Mouse (Mus musculus) intestine, embryonic 15.5 days (tissue): ENCODE measurements around the gene Coasy. TPM values are rescaled to one million over a fixed set of nuclear protein-coding genes. Genes with fewer than 3 reads are reported as not detected.

Experiments used
- ATAC-seq: fragments of 200-750 bp; cut with Nextera tagmentation; 2 replicates; pipeline ENCODE4 v1.8.0; 2017; ENCODE audit warnings: moderate TSS enrichment, moderate library complexity
- H3K27ac ChIP-seq: fragments of 300-500 bp; sonication (generic); 2 replicates; pipeline ENCODE4 v1.5.1; 2015; ENCODE audit warnings: mild to moderate bottlenecking, inconsistent platforms
- H3K27me3 ChIP-seq: fragments of 300-500 bp; sonication (generic); replicated peaks from 2 replicates; pipeline ENCODE4 v1.6.1; 2015; ENCODE audit warnings: inconsistent platforms
- H3K36me3 ChIP-seq: fragments of 300-500 bp; sonication (generic); 2 replicates; pipeline ENCODE4 v1.6.1; 2015; ENCODE audit warnings: inconsistent platforms
- H3K4me1 ChIP-seq: fragments of 300-500 bp; sonication (generic); replicated peaks from 2 replicates; pipeline ENCODE4 v1.6.1; 2015; ENCODE audit warnings: inconsistent platforms
- H3K4me2 ChIP-seq: fragments of 300-500 bp; sonication (generic); replicated peaks from 2 replicates; pipeline ENCODE4 v1.6.1; 2015; ENCODE audit warnings: mild to moderate bottlenecking, inconsistent platforms
- H3K4me3 ChIP-seq: fragments of 300-500 bp; sonication (generic); replicated peaks from 2 replicates; pipeline ENCODE4 v1.5.1; 2015; ENCODE audit warnings: inconsistent platforms
- H3K9ac ChIP-seq: fragments of 300-500 bp; sonication (generic); 2 replicates; pipeline ENCODE4 v1.6.1; 2015; ENCODE audit warnings: inconsistent platforms
- H3K9me3 ChIP-seq: fragments of 300-500 bp; sonication (generic); 2 replicates; pipeline ENCODE4 v1.6.1; 2016; ENCODE audit warnings: inconsistent platforms
- WGBS: fragments of 180-500 bp; shearing (Covaris S2); methylation state at CpG from one replicate; pipeline ENCODE4 v1.1.7; 2015; 5-methylcytosine and 5-hydroxymethylcytosine counted together
- polyA plus RNA-seq: library from polyadenylated mRNA; unstranded; fragments of >200 nt; fragmentation: Nextera tagmentation; extraction: Ambion mirVana; gene quantifications from 2 replicates; pipeline ENCODE4 v1.2.1, GENCODE M21; 2015

Gene Coasy
- polyA plus RNA-seq, 1 experiment from 2014 or later, result 41.8 TPM

DNA sequence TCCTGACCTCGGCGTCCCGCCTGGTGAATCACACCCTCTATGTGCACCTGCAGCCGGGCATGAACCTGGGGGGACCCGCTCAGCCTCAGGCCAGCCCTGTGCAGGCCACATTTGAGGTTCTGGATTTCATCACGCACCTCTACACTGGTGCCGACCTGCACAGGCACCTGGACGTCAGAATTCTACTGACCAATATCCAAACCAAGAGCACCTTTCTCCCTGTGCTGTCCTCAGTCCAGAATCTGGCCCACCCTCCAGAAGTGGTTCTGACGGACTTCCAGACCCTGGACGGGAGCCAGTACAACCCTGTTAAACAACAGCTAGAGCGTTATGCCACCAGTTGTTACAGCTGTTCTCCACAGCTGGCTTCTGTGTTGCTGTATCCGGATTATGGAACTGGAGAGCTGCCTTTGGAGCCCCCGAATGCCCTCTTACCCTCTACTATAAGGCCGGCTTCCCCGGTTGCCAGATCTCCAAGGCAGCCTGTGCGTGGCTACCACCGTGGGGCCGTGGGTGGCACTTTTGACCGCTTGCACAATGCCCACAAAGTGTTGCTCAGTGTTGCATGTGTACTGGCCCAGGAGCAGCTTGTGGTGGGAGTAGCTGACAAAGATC is 825 bp downstream of the Coasy start:
- 31% methylated on average over 19 of the region's 19 CpGs for WGBS
- Histone ChIP-seq H3K4me2 (peak overlapping the region; percentile 97), H3K4me1 (peaks cover 38% of the 10 kb centered on the region)

DNA sequence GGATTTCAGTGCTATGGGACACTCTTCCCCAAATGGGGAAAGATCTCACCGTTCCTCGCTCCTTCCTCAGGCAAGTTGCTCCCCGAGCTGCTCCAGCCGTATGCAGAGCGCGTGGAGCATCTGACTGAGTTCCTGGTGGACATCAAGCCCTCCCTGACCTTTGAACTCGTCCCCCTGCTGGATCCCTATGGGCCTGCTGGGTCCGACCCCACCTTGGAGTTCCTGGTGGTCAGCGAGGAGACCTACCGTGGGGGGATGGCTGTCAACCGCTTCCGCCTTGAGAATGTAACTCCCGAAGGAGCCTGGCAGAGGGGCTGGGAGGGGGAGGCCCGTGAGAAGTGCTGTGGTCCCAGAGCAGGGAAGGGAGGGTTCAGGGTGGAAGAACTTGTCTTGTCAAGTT is 1.9 kb downstream of the Coasy start:
- Histone ChIP-seq H3K4me3 (no peak overlapping the region), H3K4me2 (no peak overlapping the region), H3K9ac (no peak overlapping the region), H3K36me3 (peaks cover 2% of the 10 kb centered on the region; the same call in 1 of the 2 replicates), H3K9me3 (no peaks in the 10 kb centered on the region), H3K27me3 (peaks cover 17% of the 10 kb centered on the region), H3K4me1 (peaks cover 38% of the 10 kb centered on the region), H3K27ac (no peak overlapping the region)
- ATAC-seq, result no peak
- WGBS, result 83% methylated on average over 14 of the region's 14 CpGs

More for the DNA sequence above, 825 bp downstream of the Coasy start:
- Histone ChIP-seq H3K36me3 (no peaks in the 10 kb centered on the region), H3K27ac (peak overlapping the region; percentile 93), H3K27me3 (peaks cover 27% of the 10 kb centered on the region), H3K9me3 (no peaks in the 10 kb centered on the region), H3K4me3 (peak overlapping the region; percentile 83), H3K9ac (peak overlapping the region; percentile 89)
- no peak for ATAC-seq

DNA sequence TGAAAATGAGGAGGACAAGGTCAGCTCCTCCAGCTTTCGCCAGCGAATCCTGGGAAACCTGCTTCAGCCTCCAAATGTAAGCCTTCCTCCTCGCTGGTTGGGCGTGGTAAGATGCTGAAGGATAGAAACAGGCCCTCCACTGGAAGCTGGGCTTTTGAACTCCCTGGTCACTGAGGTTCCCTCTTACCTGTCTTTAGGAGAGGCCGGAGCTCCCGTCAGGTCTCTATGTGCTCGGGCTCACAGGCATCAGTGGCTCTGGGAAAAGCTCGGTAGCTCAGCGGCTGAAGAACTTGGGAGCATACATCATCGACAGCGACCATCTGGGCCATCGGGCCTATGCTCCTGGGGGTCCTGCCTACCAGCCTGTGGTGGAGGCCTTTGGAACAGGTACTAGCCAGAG is 2.4 kb downstream of the Coasy start:
- no peak for ATAC-seq
- Histone ChIP-seq H3K4me3 (no peak overlapping the region), H3K4me2 (no peak overlapping the region), H3K9ac (no peak overlapping the region), H3K9me3 (no peaks in the 10 kb centered on the region), H3K4me1 (peaks cover 38% of the 10 kb centered on the region), H3K27me3 (peaks cover 11% of the 10 kb centered on the region), H3K27ac (no peak overlapping the region), H3K36me3 (peaks cover 7% of the 10 kb centered on the region)
- WGBS, result 92% methylated on average over 12 of the region's 12 CpGs

DNA sequence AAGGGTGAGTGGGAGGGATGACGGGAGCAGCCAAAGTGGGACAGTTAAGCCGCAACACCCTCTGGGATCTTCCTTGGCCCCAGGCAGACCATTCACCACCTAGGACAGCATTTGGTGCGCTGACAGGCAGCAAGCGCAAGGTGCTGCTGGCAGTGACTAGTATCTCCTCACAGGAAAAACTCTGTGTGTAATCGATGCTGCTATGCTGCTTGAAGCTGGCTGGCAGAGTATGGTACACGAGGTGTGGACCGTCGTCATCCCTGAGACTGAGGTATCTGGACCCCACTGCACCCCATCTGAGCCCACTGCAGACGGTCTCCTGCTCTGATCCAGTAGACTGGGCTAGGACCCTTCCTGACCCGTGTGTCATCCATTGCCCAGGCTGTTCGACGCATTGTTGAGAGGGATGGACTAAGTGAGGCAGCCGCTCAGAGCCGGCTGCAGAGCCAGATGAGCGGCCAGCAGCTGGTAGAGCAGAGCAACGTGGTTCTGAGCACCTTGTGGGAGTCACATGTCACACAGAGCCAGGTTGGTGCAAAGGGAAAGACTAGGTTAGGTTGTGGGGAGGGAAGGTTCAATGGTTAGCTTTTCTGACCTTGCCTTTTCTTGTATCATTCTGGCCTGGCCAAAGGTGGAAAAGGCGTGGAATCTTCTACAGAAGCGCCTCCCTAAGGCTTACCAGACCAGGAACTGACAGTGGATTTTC is 3.4 kb downstream of the Coasy start:
- peaks cover 38% of the 10 kb centered on the region for H3K4me1 ChIP-seq
- H3K4me2 ChIP-seq, result no peak overlapping the region; the same call in 1 of the 2 replicates
- H3K9me3 ChIP-seq, result no peaks in the 10 kb centered on the region
- 92% methylated on average over 18 of the region's 18 CpGs for WGBS
- no peak overlapping the region; the same call in 1 of the 2 replicates for H3K27ac ChIP-seq
- peaks cover 16% of the 10 kb centered on the region for H3K36me3 ChIP-seq
- ATAC-seq, result no peak
- peak overlapping the region; percentile 70; the same call in 1 of the 2 replicates for H3K9ac ChIP-seq
- no peak overlapping the region for H3K4me3 ChIP-seq
- peaks cover 1% of the 10 kb centered on the region for H3K27me3 ChIP-seq

DNA sequence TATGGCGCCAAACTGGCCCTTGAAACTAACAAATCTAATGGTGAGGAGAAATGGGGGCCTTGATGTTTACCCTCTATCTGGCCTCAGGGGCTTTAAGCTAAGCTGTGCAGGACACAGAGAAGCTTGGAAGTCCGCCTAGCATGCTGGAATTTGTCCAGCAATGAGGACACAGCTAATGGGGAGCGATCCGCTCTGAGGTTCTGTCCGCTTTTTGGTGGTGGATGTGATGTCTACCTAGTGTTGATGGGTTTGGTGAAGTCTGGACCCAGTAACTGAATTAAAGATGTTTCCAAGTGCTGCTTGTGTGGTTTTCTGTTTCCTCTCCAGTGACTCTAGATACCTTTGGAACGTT is 3.9 kb downstream of the Coasy start:
- Histone ChIP-seq H3K4me3 (peak overlapping the region; percentile 65; the same call in 1 of the 2 replicates), H3K9me3 (no peaks in the 10 kb centered on the region), H3K27ac (peak overlapping the region; percentile 89), H3K9ac (peak overlapping the region; percentile 70), H3K4me1 (peaks cover 38% of the 10 kb centered on the region), H3K27me3 (no peaks in the 10 kb centered on the region), H3K36me3 (peaks cover 21% of the 10 kb centered on the region), H3K4me2 (peak overlapping the region; percentile 82)
- 79% methylated on average over 6 of the region's 6 CpGs for WGBS
- no peak for ATAC-seq

DNA sequence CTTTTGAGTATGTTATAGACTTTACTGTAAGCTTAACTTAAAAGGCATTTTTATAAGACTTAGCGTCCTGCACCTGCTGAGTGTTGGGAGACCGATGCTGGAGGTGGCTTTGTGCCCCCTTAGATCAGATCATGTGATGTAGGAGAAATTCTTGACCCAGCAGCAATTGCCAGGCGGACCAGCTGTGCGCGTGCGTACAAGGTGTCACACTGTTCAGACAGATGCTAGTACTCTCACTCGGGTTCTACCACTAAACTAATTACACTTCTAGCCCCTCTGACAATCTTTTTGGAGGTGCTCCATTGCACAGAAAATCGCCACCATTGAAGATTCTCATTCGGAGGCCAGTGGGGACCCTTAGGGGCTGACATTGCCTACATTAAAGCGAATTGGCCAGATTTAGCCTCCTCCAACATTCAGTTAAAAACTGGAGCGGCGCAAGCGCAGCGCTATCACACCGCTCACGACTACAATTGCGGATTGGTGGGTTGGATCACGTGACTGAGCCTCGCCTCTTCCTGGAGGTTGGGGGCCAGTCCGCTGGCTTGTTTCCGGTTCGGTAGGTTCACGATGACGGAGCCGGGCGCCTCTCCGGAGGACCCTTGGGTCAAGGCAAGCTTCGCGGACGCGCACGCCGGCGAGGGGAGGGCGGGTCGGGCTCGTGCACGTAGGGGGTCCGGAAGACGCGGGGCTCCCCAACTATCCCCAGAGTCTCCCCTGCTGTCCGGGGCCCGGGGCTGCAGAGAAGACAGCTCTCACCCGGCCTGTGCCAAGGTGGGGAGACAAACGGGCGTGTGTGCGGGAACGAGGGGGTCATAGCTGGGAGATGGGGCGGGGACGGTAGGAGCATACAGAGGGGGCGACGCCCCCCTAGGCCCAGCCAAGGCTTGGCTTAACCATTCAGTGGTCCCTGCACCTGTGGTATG is 4.7 kb downstream of the Coasy start, which contains the start of gene Mlx:
TSS of gene Mlx (plus strand) at position 522 of the 926 bp plus-strand sequence.
- Histone ChIP-seq H3K27me3 (no peaks in the 10 kb centered on the region), H3K27ac (peak within 1 kb of the TSS; percentile 89), H3K4me3 (peak within 1 kb of the TSS; percentile 65), H3K36me3 (peaks cover 28% of the 10 kb centered on the region), H3K9ac (peak within 1 kb of the TSS; percentile 70), H3K9me3 (no peaks in the 10 kb centered on the region), H3K4me1 (peaks cover 38% of the 10 kb centered on the region), H3K4me2 (peak within 1 kb of the TSS; percentile 82)
- 2% methylated on average over 52 of the region's 52 CpGs for WGBS
- ATAC-seq, result peak; percentile 88

DNA sequence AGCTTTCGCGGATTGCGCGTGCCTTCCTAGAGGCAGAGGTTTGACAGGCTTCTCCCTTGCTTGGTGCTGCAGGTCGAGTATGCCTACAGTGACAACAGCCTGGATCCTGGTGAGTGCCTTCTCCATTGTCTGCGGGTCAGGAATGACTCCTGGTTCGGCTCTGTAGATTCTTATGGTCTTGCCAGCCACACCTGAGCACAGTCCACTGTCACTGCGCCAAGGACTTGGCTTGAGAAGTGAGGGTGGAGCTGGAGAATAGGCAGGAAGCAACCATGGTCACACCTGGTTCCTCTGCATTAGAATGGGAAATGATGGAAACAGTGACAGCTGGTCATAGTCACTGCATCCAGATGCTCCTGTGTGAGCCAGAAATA is 5.3 kb downstream of the Coasy start:
- Histone ChIP-seq H3K4me1 (peaks cover 38% of the 10 kb centered on the region), H3K4me2 (peak overlapping the region; percentile 82), H3K27me3 (no peaks in the 10 kb centered on the region), H3K9me3 (no peaks in the 10 kb centered on the region), H3K27ac (peak overlapping the region; percentile 89), H3K9ac (peak overlapping the region; percentile 70), H3K4me3 (peak overlapping the region; percentile 65), H3K36me3 (peaks cover 31% of the 10 kb centered on the region)
- WGBS, result 8% methylated on average over 8 of the region's 8 CpGs
- peak; percentile 25 for ATAC-seq

DNA sequence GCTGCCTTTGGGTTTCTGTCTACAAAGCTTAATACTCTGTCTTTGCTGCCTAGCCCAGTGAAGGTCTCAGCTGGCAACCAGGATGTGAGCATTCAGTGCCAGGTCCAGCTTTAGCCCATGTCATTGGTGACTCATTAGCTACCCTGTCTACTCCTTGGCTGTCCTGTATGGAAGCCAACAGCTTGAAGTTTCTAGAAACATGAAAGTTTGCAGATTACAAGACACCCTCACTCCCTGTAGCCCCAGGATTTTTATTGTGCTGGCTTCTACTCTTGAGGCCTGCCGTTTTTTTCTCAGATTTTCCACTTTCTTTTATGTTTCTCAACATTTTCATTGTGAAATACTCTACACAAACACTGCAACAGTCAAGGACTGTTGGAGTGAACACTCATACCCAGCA is 7.6 kb downstream of the Coasy start:
- Histone ChIP-seq H3K27me3 (no peaks in the 10 kb centered on the region), H3K9ac (no peak overlapping the region), H3K4me2 (no peak overlapping the region), H3K4me3 (no peak overlapping the region), H3K9me3 (no peaks in the 10 kb centered on the region), H3K36me3 (peaks cover 34% of the 10 kb centered on the region), H3K4me1 (peaks cover 31% of the 10 kb centered on the region), H3K27ac (no peak overlapping the region)
- WGBS, result 85% methylated on average over 1 of the region's 1 CpGs
- no peak for ATAC-seq

DNA sequence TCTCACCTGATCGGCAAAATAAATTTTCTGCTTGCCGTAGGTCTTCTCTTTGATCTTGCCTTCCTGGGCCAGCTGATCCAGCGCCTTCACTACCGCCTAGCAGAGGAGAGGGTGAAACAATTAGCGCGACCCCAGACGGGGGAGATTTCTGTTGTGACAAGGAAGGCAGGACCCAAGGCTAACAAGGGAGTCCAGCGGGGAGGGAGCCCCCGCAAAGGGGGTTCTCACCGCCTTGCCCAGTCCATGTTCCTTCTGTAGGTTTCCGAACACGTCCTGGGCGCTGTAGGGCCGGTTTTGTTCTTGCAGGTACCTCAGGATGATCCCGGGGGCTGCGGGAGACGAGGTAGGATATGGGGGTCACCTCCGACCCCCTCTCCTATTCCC is 12.6 kb downstream of the Coasy start:
- H3K27me3 ChIP-seq, result no peaks in the 10 kb centered on the region
- peak overlapping the region; percentile 78 for H3K9ac ChIP-seq
- peaks cover 11% of the 10 kb centered on the region for H3K4me1 ChIP-seq
- peaks cover 45% of the 10 kb centered on the region for H3K36me3 ChIP-seq
- ATAC-seq, result peak; percentile 48
- H3K4me2 ChIP-seq, result peak overlapping the region; percentile 95
- peak overlapping the region; percentile 95; the same call in 1 of the 2 replicates for H3K27ac ChIP-seq
- peak overlapping the region; percentile 81 for H3K4me3 ChIP-seq
- H3K9me3 ChIP-seq, result no peaks in the 10 kb centered on the region
- WGBS, result under 1% methylated on average over 18 of the region's 18 CpGs

DNA sequence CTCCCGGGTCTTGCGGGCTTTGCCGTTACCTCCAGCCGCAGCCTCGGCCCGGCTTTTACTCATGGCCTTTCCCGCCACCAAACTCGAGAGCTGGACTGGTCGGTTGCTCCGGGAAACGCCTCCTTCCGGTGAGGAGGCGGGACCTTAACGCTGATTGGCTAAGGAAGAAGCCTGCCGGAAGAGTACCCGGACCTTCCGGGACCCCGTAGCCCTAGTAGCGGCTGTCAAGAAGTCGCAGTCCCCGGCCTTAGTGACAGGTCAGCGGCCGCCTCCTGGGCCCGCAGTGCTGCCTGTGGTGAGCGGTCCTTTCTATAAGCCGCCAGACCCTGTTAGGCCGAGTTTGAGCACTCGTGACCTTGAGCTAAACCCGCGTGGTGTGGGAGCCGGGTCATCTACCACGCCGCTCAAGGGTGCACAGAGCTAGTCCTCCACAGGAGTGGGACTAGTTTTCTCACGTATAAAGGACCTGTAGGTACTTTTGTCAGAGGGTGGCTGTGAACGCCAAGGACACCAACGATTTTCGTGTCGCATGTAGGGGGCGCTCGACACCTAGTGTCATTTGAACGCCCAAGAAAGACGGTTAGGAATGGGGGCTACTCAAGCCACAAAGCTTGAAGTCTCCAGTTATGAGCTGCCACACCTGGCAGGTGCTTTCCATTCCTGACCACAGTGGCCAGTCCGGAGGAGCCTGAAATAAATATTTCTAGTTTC is 13.1 kb downstream of the Coasy start, which contains the start of gene Psmc3ip:
TSS of gene Psmc3ip (minus strand) at position 123 of the 711 bp plus-strand sequence.
- H3K4me1 ChIP-seq, result peaks cover 11% of the 10 kb centered on the region
- H3K9me3 ChIP-seq, result no peaks in the 10 kb centered on the region
- H3K27me3 ChIP-seq, result no peaks in the 10 kb centered on the region
- peak within 1 kb of the TSS; percentile 95 for H3K27ac ChIP-seq
- under 1% methylated on average over 43 of the region's 43 CpGs for WGBS
- peak within 1 kb of the TSS; percentile 81 for H3K4me3 ChIP-seq
- H3K9ac ChIP-seq, result peak within 1 kb of the TSS; percentile 78
- H3K36me3 ChIP-seq, result peaks cover 39% of the 10 kb centered on the region
- H3K4me2 ChIP-seq, result peak within 1 kb of the TSS; percentile 95
- peak; percentile 98 for ATAC-seq

DNA sequence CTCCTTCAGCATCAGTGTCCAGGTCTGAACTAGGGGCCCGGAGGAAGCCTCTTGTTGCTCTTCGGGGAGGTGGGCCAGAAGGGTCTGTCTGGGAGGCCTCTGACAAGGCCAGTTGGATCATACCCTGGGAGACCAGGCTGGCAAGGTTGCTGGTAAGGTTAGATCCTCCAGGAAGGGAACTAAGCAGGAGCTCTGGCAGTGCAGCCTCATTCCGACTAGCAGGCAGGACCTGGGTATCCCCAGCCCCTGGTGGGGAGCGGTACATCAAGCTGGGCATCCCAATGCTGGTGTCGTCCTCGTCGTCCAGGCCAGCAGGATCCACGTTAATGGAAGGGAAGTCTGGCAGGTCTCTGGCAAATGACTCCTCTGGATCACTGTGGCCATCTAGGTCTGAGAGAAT is 15.9 kb downstream of the Coasy start:
- H3K9ac ChIP-seq, result no peak overlapping the region
- no peak overlapping the region for H3K27ac ChIP-seq
- ATAC-seq, result no peak
- no peak overlapping the region for H3K4me3 ChIP-seq
- H3K9me3 ChIP-seq, result no peaks in the 10 kb centered on the region
- H3K4me1 ChIP-seq, result peaks cover 11% of the 10 kb centered on the region
- H3K4me2 ChIP-seq, result no peak overlapping the region
- peaks cover 31% of the 10 kb centered on the region for H3K36me3 ChIP-seq
- no peaks in the 10 kb centered on the region for H3K27me3 ChIP-seq
- 84% methylated on average over 8 of the region's 8 CpGs for WGBS
